Mouse (Mus musculus): ENCODE measurements around the gene Carhsp1. TPM values are rescaled to one million over a fixed set of nuclear protein-coding genes. Genes with fewer than 3 reads are reported as not detected.

The Carhsp1 gene
- total and polyA plus RNA-seq, 3 experiments, result 19.5 to 28.0 TPM; not detected in 1

GRCm38 (mm10) chr16:8655599-8655998, 16.4 kb downstream of the Carhsp1 start:
- H3K27me3 ChIP-seq (ENCODE audit: control insufficient read depth in 1 of 2, insufficient read depth in 2 of 2, low read length in 2 of 2), result no peaks in the 10 kb centered on the region
- H3K4me3 ChIP-seq (ENCODE audit: control insufficient read depth in 1 of 2, insufficient read depth in 1 of 2, low read depth in 2 of 2, low read length in 2 of 2), result no peak overlapping the region
- 0 out of 4 replicates have a peak, but pooled peaks cover 0 to 4% of the 10 kb centered on the region in 2 experiments for H3K4me1 ChIP-seq (ENCODE audit: control insufficient read depth in 1 of 2, insufficient read depth in 2 of 2, low read length in 2 of 2)
- no peaks in the 10 kb centered on the region for H3K9me3 ChIP-seq (replicated peaks; ENCODE audit: insufficient read depth, low read length)
- H3K36me3 ChIP-seq (ENCODE audit: control insufficient read depth in 1 of 2, insufficient read depth in 2 of 2, low read length in 2 of 2), result peaks cover 0 to 3% of the 10 kb centered on the region in 2 experiments; a peak in 2 of 4 replicates
- H3K79me2 ChIP-seq (ENCODE audit: control insufficient read depth, insufficient read depth, low read length, poor library complexity), result no peaks in the 10 kb centered on the region
- TF ChIP-seq UBTF (IDR thresholded peaks at IDR 0.05; ENCODE audit: borderline replicate concordance, insufficient read depth, low read depth, low read length) (no peak), USF1 (IDR thresholded peaks at IDR 0.05; ENCODE audit: low read depth, low read length) (no peak), CTCF (IDR thresholded peaks at IDR 0.05 in 2 of 3, conservative IDR thresholded peaks at IDR 0.05 in 1 of 3; ENCODE audit: control insufficient read depth in 1 of 3, insufficient read depth in 1 of 3, low read depth in 2 of 3, low read length in 3 of 3, poor library complexity in 1 of 3, severe bottlenecking in 1 of 3) (peak in 1 of 3 experiments; percentile 9; a peak in 1 of 6 replicates), RCOR1 (IDR thresholded peaks at IDR 0.05; ENCODE audit: low read depth, low read length) (peak; percentile 43; the same call in 1 of the 2 replicates)
- peak; percentile 44 for DNase-seq (ENCODE audit: low read depth, low spot score)
- H3K9ac ChIP-seq (ENCODE audit: control insufficient read depth, low read depth, low read length, poor library complexity, severe bottlenecking), result no peak overlapping the region
- no peak overlapping the region for H3K27ac ChIP-seq (ENCODE audit: control insufficient read depth, low read depth, low read length)

DNA sequence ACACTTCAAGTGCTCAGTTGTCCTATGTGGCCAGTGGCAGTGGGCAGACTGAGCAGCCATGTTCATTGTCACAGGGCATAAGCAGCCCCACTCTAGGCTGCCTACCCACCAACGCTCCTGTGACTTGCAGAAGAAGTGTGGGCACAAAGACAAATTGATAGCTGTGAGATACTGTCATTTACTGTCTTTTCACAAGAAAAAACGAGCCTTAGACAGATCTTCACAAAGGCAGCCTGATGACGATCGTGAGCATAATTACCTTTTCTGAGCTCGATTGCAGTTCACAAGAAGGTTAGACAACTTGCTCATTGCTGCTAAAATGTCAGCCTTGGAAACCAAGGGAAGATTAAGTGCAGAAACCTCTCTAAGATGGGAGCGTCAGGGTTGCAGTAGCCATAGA, 16.8 kb downstream of the Carhsp1 start:
- Histone ChIP-seq H3K79me2 (ENCODE audit: control insufficient read depth, insufficient read depth, low read length, poor library complexity) (no peaks in the 10 kb centered on the region), H3K36me3 (ENCODE audit: control insufficient read depth in 1 of 2, insufficient read depth in 2 of 2, low read length in 2 of 2) (peaks cover 0 to 3% of the 10 kb centered on the region in 2 experiments; a peak in 2 of 4 replicates), H3K27ac (ENCODE audit: control insufficient read depth, low read depth, low read length) (no peak overlapping the region), H3K4me1 (ENCODE audit: control insufficient read depth in 1 of 2, insufficient read depth in 2 of 2, low read length in 2 of 2) (0 out of 4 replicates have a peak, but pooled peaks cover 0 to 4% of the 10 kb centered on the region in 2 experiments), H3K4me3 (ENCODE audit: control insufficient read depth in 1 of 2, insufficient read depth in 1 of 2, low read depth in 2 of 2, low read length in 2 of 2) (no peak overlapping the region), H3K27me3 (ENCODE audit: control insufficient read depth in 1 of 2, insufficient read depth in 2 of 2, low read length in 2 of 2) (no peaks in the 10 kb centered on the region), H3K9me3 (replicated peaks; ENCODE audit: insufficient read depth, low read length) (no peaks in the 10 kb centered on the region), H3K9ac (ENCODE audit: control insufficient read depth, low read depth, low read length, poor library complexity, severe bottlenecking) (no peak overlapping the region)
- TF ChIP-seq TCF12 (IDR thresholded peaks at IDR 0.05; ENCODE audit: low read depth, low read length), result no peak
- TF ChIP-seq EP300 (IDR thresholded peaks at IDR 0.05; ENCODE audit: low read depth in 1 of 2, low read length in 2 of 2), result no peak
- no peak for TF ChIP-seq TAL1 (IDR thresholded peaks at IDR 0.05; ENCODE audit: low read length)
- no peak for TF ChIP-seq ZNF384 (IDR thresholded peaks at IDR 0.05; ENCODE audit: low read depth, low read length)
- no peak for TF ChIP-seq MAZ (IDR thresholded peaks at IDR 0.05; ENCODE audit: low read depth, low read length)
- TF ChIP-seq HCFC1 (IDR thresholded peaks at IDR 0.05; ENCODE audit: low read depth, low read length), result no peak
- TF ChIP-seq SIN3A (IDR thresholded peaks at IDR 0.05; ENCODE audit: low read length), result no peak
- no peak for TF ChIP-seq MAX (IDR thresholded peaks at IDR 0.05; ENCODE audit: low read length)
- no peak for TF ChIP-seq ELF1 (IDR thresholded peaks at IDR 0.05; ENCODE audit: low read depth, low read length)
- no peak for TF ChIP-seq POLR2A (IDR thresholded peaks at IDR 0.05; ENCODE audit: control insufficient read depth in 1 of 2, insufficient read depth in 1 of 2, low read depth in 1 of 2, low read length in 2 of 2, poor library complexity in 1 of 2)
- TF ChIP-seq UBTF (IDR thresholded peaks at IDR 0.05; ENCODE audit: borderline replicate concordance, insufficient read depth, low read depth, low read length), result no peak
- no peak for TF ChIP-seq MYC (IDR thresholded peaks at IDR 0.05; ENCODE audit: low read depth, low read length)
- no peak for TF ChIP-seq SMC3 (IDR thresholded peaks at IDR 0.05; ENCODE audit: low read depth, low read length)
- TF ChIP-seq GATA1 (IDR thresholded peaks at IDR 0.05; ENCODE audit: low read depth, low read length), result no peak
- TF ChIP-seq ETS1 (IDR thresholded peaks at IDR 0.05; ENCODE audit: low read depth, low read length), result no peak
- no peak for TF ChIP-seq MEF2A (IDR thresholded peaks at IDR 0.05; ENCODE audit: extremely low read depth, insufficient replicate concordance, low read depth, low read length, poor library complexity, severe bottlenecking)
- no peak for TF ChIP-seq RAD21 (IDR thresholded peaks at IDR 0.05; ENCODE audit: low read depth, low read length)
- no peak for DNase-seq (ENCODE audit: low read depth, low spot score)

Data from MEL (cell line).